Mouse (Mus musculus) neutrophil, adult 5-6 weeks (primary cell): Measurements from ENCODE around the gene Krt71. TPM values are rescaled to one million over a fixed set of nuclear protein-coding genes. Genes with fewer than 3 reads are reported as not detected.
"Not testable (repeated sequence)": the region's sequence is repeated elsewhere in the genome, so short reads cannot be mapped to it uniquely, and the experiment has no call there.

Experiments used
- ATAC-seq: fragments of 151-379, 151-347 bp; 2 replicates; pipeline ENCODE4 v1.8.0; 2017; ENCODE audit warnings: mild to moderate bottlenecking, moderate TSS enrichment; ENCODE audit not compliant: insufficient number of reproducible peaks, poor library complexity, low FRiP score, severe bottlenecking; ENCODE audit errors: extremely low read depth
- total RNA-seq: library from RNA; stranded (forward); fragments of 200-1000 nt; gene quantifications from 2 replicates; pipeline ENCODE4 v1.2.3, GENCODE M21; 2017

The Krt71 gene
- total RNA-seq, 1 experiment from 2014 or later, result not detected

DNA sequence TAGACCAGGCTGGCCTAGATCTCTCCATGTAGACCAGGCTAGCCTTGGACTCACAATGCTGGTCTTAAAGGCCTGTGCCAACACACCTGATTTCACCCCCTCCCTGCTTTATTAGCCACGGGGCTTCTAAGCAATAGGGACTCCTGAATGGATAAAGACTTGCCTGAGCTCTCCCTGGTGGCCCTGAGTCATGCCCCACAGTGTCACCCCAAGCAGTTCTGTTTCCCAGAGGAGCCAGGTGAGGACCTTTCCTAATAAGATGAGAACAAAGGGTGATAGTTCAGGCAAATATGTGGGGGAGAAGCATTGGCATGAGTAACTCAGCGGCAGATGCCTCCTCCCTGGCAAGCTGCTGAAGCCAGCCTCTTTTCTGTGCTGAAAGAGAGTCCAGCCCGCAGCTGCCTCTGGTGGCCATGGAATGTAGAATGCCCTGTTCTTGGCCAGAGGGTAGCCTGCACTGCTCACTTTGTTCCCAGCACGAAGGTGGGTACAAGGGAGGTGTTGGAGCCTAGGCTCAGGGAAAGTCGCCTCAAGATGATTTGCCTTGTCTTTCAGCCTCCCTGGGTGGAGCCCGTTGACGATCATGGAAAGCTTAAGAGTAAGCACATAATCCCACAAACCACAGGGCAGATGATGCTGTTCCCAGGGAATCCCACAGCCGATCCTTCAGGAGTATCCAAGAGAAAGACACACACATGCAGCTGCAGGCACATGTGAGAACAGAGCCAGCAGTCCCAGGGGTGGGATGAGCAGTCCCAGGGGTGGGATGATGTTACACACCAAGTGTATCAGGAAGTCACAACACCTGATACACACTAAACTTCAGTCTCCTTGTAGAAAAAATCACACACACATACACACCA is 45.4 kb downstream of the Krt71 start:
- no peak for ATAC-seq

DNA sequence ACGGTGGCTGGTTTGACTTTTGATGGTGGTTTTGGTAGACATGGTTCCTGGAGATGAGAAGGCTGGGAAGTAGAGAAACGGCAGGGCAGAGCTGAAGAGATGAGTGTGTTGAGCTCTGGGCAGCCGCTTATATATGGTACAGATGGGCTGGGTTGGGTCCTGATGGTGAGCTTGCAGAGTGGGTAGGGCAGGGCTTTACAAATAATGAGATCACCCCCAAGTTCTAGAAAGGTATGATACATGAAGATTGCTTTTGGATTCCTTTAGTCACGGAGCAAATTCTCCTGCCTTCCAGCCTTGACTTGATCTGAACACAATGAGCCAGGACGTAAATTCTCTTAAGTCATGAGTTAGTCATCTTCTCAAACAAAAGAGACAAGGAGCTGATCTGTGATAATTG is 48.7 kb downstream of the Krt71 start, which contains the start of gene Krt6a:
Gene Krt6a (minus strand): TSS at position 101 of the 400 bp plus-strand sequence.
- no peak for ATAC-seq

DNA sequence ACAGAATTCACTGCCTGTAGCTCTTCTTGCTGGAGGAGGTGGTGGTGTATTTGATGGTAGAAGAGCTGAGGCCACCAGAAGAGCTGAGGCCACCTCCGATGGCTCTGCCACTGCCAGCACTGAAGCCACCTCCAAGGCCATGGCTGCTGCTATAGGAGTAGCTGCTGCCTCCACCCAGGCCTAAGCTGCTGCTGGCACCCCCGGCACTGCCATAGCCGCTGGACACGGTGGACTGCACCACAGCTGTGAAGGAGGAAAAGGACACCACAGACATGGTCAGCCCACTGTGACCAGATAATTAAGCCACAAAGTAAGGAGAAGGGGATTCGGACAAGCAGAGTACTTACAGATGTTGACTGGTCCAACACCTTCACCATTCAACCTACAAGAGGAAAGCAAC is 52.4 kb downstream of the Krt71 start:
- ATAC-seq, result not testable (repeated sequence)

DNA sequence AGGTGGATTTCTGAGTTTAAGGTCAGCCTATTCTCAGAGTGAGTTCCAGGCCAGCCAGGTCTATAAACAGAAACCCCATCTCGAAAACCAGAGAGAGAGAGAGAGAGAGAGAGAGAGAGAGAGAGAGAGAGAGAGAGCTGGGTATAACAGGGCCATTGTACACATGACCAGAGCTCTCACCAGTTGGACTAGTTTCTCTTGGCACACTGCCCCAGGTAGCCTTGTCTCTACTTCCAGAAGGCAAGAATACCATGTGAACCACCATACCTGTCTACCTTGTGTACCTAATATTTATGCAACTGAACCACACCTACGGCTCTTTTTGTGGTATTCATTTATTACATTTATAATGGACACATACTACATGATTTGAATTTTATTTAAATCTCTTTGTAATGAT is 54.7 kb downstream of the Krt71 start:
- no peak for ATAC-seq

Other genes with a start within 250 kb of the Krt71 start
- not detected in 2 replicates for gene Gm49425, start 225.8 kb downstream of the Krt71 start, total RNA-seq
- not detected in 2 replicates for gene Krt84, start 210.3 kb downstream of the Krt71 start, total RNA-seq
- gene Krt82, start 192.4 kb downstream of the Krt71 start, total RNA-seq, result not detected in 2 replicates
- gene Krt90, start 180.2 kb downstream of the Krt71 start, total RNA-seq, result not detected in 2 replicates
- gene Krt75, start 169.2 kb downstream of the Krt71 start, total RNA-seq, result 0.12 and 0.74 TPM in 2 replicates
- not detected in 2 replicates for gene Gm5414, start 114.9 kb downstream of the Krt71 start, total RNA-seq
- not detected in 2 replicates for gene Gm5478, start 95.7 kb downstream of the Krt71 start, total RNA-seq
- gene Krt6b, start 62.8 kb downstream of the Krt71 start, total RNA-seq, result 3.9 and 4.5 TPM in 2 replicates
- gene Krt6a, start 48.8 kb downstream of the Krt71 start, total RNA-seq, result 1.1 and 1.3 TPM in 2 replicates
- gene Krt5, start 30.2 kb downstream of the Krt71 start, total RNA-seq, result 0.23 TPM in 1 of 2 replicates, not detected in the other
- gene Krt72, start 43.4 kb upstream of the Krt71 start, total RNA-seq, result not detected in 2 replicates
- not detected in 2 replicates for gene Krt73, start 59.2 kb upstream of the Krt71 start, total RNA-seq
- gene Krt2, start 75.1 kb upstream of the Krt71 start, total RNA-seq, result not detected in 2 replicates
- gene Krt1, start 107.7 kb upstream of the Krt71 start, total RNA-seq, result not detected in 2 replicates
- not detected in 2 replicates for gene Krt77, start 126.6 kb upstream of the Krt71 start, total RNA-seq
- not detected in 2 replicates for gene Krt76, start 149.8 kb upstream of the Krt71 start, total RNA-seq
- gene Krt4, start 181.6 kb upstream of the Krt71 start, total RNA-seq, result 0.86 and 2.8 TPM in 2 replicates
- gene Krt79, start 197.2 kb upstream of the Krt71 start, total RNA-seq, result not detected in 2 replicates
- not detected in 2 replicates for gene Krt78, start 211.2 kb upstream of the Krt71 start, total RNA-seq